Mouse (Mus musculus): ENCODE results near the gene Cela3a.

Gene Cela3a

DNA sequence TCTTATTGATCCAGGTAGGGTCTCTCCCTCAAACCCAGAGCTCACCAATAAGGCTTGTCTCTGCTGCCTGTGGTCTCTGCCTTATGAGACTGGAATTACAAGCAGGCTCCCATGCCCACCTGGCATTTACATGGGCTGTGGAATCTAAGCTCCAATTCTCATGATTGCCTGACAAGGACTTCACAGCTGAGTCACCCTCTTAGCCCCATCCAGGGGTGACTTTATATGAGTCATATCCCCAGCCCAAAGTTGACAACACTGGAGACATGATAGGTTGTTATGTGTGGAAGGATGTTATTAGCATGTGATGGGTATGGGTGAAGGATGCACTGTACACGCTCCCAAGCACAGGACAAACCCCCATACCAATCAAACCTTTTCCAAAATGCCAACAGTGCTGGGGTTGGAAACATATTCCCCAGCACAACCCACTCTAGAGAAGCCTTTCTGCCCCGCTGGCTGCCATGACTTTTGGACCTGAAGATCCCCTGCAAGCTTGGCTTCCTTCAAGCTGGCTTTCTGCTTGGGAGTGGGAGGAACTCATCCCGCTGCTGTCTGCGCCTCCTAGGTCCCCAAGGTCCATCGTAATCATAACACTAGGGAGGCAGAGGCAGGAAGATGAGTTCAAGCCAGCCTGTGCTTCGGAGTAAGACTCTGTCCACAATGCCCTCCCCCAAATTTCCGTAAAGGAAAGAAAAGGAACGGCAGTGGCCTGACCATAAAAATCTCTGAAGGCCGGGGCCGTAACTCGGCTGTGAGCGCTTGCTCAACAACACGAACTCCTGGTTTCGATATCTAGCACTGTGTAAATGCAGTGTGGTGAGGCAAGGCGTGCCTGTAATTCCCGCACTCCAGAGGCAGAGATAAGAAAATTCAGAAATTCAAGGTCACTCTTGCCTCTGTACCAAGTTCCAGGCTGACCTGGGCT lies 37.7 kb downstream of the Cela3a start:
- no peak for DNase-seq (ENCODE audit: low spot score)

DNA sequence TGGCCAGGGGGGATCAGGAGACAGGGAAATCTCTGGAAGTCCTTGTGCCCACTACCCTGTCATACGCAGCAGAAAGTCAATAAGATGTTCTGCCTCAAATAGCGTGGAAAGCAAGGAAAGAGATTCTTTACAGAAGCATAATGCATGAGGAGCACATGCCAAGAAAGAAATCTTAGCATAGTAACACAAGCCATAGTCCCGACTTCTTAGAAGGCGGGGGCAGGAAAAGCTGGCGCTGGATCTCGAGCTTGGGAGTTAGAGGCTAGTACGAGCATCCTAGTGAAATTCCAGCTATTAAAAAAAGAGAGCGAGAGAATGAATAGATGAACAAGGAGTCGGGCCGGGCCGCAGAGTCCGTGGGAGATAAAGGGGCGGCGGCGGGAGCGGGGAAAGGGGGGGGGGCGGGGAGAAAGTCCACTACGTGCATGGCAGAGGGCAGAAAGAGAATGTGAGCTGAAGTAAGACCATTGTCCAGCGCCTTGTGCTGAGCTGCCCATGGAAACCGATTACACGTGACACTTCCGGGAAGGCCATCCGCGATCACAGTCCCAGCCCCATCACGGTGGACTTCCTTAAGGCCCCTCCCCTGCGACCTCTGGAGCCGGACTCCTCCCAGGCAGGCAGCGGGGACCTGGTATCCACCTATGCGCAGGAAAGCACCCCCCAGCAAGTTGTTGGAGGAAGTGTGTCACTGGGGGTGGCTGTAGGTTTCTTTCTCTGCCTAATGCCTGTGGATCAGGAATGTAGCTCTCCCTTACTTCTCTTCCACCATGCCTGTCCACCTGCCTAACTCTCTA lies 39.4 kb downstream of the Cela3a start:
- no peak for DNase-seq (ENCODE audit: low spot score)

DNA sequence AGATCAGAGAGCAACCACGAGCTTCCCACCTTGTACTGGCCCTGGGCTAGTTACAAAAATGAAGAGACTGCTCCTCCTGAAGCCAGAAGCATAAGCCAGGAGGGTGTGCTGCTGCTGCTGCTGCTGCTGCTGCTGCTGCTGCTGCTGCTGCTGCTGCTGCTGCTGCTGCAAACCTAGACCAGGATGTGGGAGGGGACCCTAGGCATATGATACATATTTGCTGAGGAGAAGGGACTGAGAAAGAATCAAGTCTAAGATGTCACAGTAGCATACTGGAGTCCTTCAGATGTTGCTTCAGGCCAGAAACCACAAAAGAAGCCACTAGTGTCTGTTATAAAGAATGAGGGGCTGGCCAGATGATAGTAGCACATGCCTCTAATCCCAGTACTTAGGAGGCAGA lies 41.4 kb downstream of the Cela3a start:
- no peak for DNase-seq (ENCODE audit: low spot score)

DNA sequence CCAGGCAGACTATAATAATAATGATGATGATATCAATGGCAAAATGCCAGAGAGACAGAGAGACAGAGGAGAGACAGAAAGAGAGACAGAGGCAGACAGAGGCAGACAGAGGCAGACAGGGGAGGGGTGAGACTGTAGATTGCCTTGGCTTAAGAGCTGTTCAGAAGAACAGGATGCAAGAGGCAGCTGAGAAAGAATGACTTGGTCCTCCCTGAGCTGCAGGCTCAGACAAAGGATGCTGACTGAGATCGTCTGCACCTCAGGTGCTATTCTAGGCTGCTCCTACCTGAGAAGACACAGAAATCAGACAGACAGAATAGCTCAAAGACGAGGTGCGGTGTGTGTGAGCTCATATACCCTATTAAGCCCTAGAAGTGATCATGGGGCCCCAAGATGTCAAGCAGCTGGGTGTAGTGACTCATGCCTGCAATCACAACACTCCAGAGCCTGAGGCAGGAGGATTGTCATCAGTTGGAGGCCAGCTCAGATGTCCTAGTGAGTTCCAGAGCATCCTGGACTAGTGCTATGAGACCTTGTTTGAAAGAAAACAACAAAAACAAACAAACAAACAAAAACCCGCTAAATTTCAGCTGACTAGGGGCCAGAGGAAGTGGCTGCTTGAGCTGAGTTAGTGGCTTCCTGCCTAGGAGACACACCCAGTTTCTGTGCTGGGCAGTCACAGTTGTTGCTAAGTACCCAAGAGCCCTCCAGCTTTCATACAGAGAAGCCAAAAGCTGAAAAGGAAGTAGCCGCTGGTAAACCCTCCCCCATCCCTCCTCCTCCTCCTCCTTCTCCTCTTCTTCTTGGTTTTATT lies 42.1 kb downstream of the Cela3a start:
- DNase-seq (ENCODE audit: low spot score): peak; percentile 38

- DNase-seq (ENCODE audit: low spot score): no peak
These were observed 43.5 kb downstream of the Cela3a start for GRCm38 (mm10) chr4:137366097-137366496.

DNA sequence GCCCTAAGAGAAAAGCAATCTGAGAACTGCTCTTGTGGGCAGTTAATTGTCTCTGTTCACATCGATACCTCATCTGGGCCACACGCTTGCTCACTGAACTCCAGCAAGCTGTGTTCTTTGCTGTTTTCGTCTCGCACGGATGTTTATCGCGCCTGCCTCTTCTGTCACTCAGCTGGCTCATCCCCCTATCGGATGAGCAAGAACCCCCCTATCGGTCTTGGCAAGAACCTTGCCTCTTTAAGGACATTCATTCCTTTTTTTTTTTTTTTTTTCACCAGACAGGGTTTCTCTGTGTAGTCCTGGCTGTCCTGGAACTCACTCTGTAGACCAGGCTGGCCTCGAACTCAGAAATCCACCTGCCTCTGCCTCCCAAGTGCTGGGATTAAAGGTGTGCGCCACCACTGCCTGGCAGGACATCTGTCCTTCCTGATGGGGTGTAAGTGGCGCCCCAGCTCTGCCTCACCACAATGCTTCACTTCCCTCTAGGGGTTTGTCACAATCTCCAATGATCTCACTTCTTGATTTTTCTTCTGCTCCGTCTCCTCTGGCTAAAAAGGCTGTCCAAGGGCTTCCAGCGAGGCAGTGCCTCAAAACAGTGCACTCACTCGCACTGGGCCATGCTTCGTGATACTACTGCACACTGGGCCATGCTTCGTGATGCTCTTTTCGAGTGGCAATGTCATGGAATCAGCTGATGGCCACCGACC lies 44.1 kb downstream of the Cela3a start:
- DNase-seq (ENCODE audit: low spot score): no peak

DNA sequence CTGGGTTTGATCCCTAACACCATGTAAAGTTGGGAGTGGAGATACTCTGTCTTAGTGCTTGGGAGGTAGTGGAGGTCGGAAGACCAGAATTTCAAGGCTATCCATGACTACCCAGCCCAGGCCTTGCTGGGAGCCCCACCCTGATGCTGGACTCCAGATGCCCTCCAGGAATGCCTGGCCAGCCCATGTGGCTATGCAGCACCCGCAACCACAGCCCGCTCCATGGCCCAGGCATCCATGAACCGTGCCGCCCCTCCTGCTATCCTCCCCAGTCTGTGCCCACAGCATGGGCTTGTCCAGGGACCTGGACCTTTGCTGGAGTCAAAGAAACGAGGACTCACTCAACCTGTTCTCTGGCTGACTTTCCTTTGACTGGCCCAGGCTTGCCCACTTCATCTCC lies 44.8 kb downstream of the Cela3a start:
- DNase-seq (ENCODE audit: low spot score): no peak

- DNase-seq (ENCODE audit: low spot score): no peak
These were observed 48.6 kb downstream of the Cela3a start for GRCm38 (mm10) chr4:137360996-137361395.

GRCm38 (mm10) chr4:137358291-137359002 lies 51.1 kb downstream of the Cela3a start:
- DNase-seq (ENCODE audit: low spot score): no peak

GRCm38 (mm10) chr4:137357517-137358254 lies 51.9 kb downstream of the Cela3a start, which contains the start of gene Cdc42:
TSS of gene Cdc42 (minus strand) at chr4:137357720.
- peak; percentile 98 for DNase-seq (ENCODE audit: low spot score)

DNA sequence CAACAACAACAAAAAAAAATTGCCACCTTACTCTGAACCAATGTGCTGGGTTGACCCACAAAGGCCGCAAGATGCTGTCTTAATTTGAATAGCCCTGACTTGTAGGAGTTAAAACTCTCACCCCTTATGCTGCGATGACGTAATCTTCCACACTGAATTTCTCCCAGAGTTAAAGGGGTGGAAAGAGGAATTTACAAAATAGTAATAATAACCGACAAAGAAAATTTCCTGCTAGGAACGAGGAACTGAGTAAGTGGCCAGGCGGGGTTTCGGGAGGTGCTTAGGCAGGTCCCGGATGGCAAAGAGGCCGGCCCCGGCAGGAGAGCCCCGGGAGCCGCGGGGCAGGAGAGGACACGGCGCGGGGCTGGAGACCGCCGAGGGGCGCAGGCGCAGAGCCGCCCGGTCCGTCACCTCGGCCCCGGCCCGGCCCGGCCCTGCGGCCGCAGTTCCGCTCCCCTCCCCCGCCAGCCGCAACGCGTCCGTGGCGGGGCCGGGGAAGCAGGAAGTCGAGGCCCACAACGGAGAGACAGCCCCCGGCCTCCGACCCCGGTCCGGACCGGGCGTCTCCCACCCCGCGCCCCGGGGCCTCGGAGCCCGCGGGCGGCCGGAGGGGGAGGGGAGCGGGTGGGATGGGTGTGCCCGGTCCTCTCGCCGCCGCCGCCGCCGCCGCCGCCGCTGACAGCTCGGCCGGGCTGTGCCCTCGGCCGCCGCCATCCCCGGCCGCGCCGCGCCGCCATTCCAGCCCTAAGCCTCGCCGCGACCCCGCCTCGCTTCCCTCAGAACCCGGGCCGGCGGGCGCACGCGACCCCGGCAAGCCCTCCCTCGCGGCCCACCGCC lies 52.7 kb downstream of the Cela3a start:
- DNase-seq (ENCODE audit: low spot score): peak; percentile 46

Measured in layer of hippocampus, adult 11-12 months (tissue).